Mouse (Mus musculus) frontal cortex, postnatal 14 days (tissue): ENCODE measurements at regions not wholly inside any gene's neighbourhood (a gene's known extent, or its start where the extent isn't known, plus 50 kb on each side); places are given as distances from the start of the nearest gene placed in this dataset.

ENCODE experiments used
- DNase-seq, 2 experiments: peaks; one replicate each; pipeline ENCODE4 v3.0.0; 2022; ENCODE audit warnings: low spot score in 2 of 2

GRCm38 (mm10) chr5:61613232-61613631, 195.4 kb upstream of the G6pd2 start:
- DNase-seq = no peak

GRCm38 (mm10) chr5:61630398-61630797, 178.2 kb upstream of the G6pd2 start:
- no peak for DNase-seq

DNA sequence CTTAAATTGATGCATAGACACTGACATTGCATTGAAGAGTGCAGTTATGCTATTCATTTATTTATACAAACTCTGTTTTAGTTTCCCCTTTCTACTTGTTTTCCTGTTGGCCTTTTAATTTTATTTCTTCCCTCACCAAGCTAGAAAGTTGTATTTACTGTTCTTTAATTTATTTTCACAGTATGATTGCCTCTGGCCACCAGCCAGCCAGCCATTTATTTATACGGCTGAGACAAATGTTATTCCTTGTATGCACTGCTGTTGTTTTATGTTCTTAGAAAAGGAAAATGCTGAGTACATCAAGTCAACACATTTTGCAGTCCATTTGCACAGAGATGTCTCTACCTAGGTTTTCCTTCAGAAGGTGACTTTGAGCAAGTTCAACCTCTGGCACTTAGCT, 161.9 kb upstream of the G6pd2 start:
- peak in 1 of 2 experiments; percentile 3 for DNase-seq
